Mouse (Mus musculus) forebrain, embryonic 14.5 days (tissue): ENCODE data around the gene Pax7. TPM values are rescaled to one million over a fixed set of nuclear protein-coding genes. Genes with fewer than 3 reads are reported as not detected.

Experiments
- ATAC-seq: fragments of 200-750 bp; cut with Nextera tagmentation; 2 replicates; pipeline ENCODE4 v1.8.0; 2017; ENCODE audit warnings: mild to moderate bottlenecking, moderate library complexity
- DNase-seq: peaks from one replicate; pipeline ENCODE4 v3.0.0-alpha.2; 2015; ENCODE audit warnings: low spot score
- H3K27ac ChIP-seq: fragments of 300-500 bp; sonication (generic); 2 replicates; pipeline ENCODE4 v1.5.1; 2014; ENCODE audit warnings: low read depth, mild to moderate bottlenecking, control low read depth, low read length, moderate library complexity
- H3K27me3 ChIP-seq: fragments of 300-500 bp; sonication (generic); replicated peaks from 2 replicates; pipeline ENCODE4 v1.6.1; 2014; ENCODE audit warnings: low read length, control low read depth, mixed read lengths; ENCODE audit not compliant: control insufficient read depth, insufficient read depth
- H3K36me3 ChIP-seq: fragments of 300-500 bp; sonication (generic); 2 replicates; pipeline ENCODE4 v1.6.1; 2014; ENCODE audit warnings: low read length, control low read depth; ENCODE audit not compliant: control insufficient read depth, insufficient read depth
- H3K4me1 ChIP-seq: fragments of 300-500 bp; sonication (generic); 2 replicates; pipeline ENCODE4 v1.6.1; 2014; ENCODE audit warnings: antibody characterized with exemption, low read length, control low read depth; ENCODE audit not compliant: control insufficient read depth, insufficient read depth
- H3K4me2 ChIP-seq: fragments of 300-500 bp; sonication (generic); 2 replicates; pipeline ENCODE4 v1.6.1; 2014; ENCODE audit warnings: mild to moderate bottlenecking, control low read depth, low read length
- H3K4me3 ChIP-seq: fragments of 300-500 bp; sonication (generic); 2 replicates; pipeline ENCODE4 v1.5.1; 2014; ENCODE audit warnings: low read depth, low read length, control low read depth
- H3K9ac ChIP-seq: fragments of 300-500 bp; sonication (generic); 2 replicates; pipeline ENCODE4 v1.6.1; 2014; ENCODE audit warnings: mild to moderate bottlenecking, low read length, control low read depth, moderate library complexity
- H3K9me3 ChIP-seq: fragments of 300-500 bp; sonication (generic); replicated peaks from 2 replicates; pipeline ENCODE4 v1.6.1; 2016; ENCODE audit warnings: low read length, control low read depth, mixed read lengths; ENCODE audit not compliant: control insufficient read depth
- WGBS: fragments of 180-500 bp; shearing (Covaris S2); extraction: QIAGEN DNeasy Blood & Tissue Kit; methylation state at CpG from one replicate; pipeline ENCODE4 v1.1.7; 2014; 5-methylcytosine and 5-hydroxymethylcytosine counted together
- polyA plus RNA-seq: library from polyadenylated mRNA; unstranded; fragments of >200 nt; fragmentation: Nextera tagmentation; extraction: Ambion mirVana; gene quantifications from 2 replicates; pipeline ENCODE4 v1.2.1, GENCODE M21; 2014

The Pax7 gene
- 0.05 and 0.06 TPM in 2 replicates for polyA plus RNA-seq

GRCm38 (mm10) chr4:139833036-139833634, at the start of gene Pax7:
Pax7 (minus strand) TSS chr4:139833528.
- under 1% methylated on average over 29 of the region's 41 CpGs for WGBS
- H3K4me2 ChIP-seq: peak within 1 kb of the TSS; percentile 37
- peaks cover 2% of the 10 kb centered on the region; the same call in 1 of the 2 replicates for H3K4me1 ChIP-seq
- peaks cover 97% of the 10 kb centered on the region for H3K27me3 ChIP-seq
- no peaks in the 10 kb centered on the region for H3K36me3 ChIP-seq
- H3K4me3 ChIP-seq: peak within 1 kb of the TSS; percentile 6; the same call in 1 of the 2 replicates
- no peak within 1 kb of the TSS for H3K27ac ChIP-seq
- ATAC-seq (0 out of 2 replicates have a peak, but pooled peaks have one; percentile 21), DNase-seq (no peak)
- no peak within 1 kb of the TSS for H3K9ac ChIP-seq
- H3K9me3 ChIP-seq: no peaks in the 10 kb centered on the region

DNA sequence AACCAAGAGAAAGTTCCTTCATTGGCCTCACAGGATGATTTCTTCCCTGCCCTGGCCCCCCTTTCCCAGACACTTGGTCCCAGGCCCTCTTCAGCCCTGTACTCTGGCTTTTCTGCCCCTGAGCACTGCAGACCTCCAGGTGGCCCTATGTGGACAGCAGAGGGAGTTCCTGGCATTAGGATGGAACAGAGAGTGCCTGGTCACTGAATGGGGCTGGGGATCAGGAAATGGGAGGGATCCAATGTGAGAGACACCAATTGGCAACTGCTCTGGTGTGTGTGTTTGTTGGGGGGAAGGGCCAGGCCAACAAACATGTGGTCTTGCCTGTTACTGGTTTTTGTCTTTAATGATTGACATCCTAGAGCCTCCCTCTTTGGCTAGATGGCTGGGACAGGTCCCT, 48.5 kb upstream of the Pax7 start:
- Histone ChIP-seq H3K27me3 (no peaks in the 10 kb centered on the region), H3K4me2 (no peak overlapping the region), H3K9ac (no peak overlapping the region), H3K9me3 (no peaks in the 10 kb centered on the region), H3K36me3 (no peaks in the 10 kb centered on the region), H3K4me3 (no peak overlapping the region), H3K27ac (no peak overlapping the region), H3K4me1 (no peaks in the 10 kb centered on the region)
- ATAC-seq (no peak), DNase-seq (no peak)

DNA sequence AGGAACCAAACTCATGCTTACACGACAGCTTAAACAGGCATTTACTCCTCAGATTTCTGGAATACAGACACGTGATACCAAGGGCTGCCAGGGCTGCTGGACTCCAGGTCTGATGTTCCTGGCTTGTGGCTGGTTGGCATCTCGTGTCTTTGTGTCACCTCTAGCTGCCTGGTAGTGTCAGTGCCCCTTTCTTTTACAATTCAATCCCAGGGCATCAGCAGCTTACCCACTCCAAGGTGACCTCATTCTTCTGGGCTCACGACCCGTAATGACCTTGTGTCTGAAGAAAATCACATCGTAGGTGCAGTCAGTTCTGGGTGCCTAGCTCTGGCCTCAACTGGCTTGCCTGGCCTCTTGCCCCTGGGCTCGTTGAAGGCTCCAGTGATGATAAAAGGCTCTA, 46.0 kb upstream of the Pax7 start:
- Histone ChIP-seq H3K27me3 (no peaks in the 10 kb centered on the region), H3K27ac (no peak overlapping the region), H3K9me3 (no peaks in the 10 kb centered on the region), H3K9ac (no peak overlapping the region), H3K4me2 (no peak overlapping the region), H3K4me3 (no peak overlapping the region), H3K4me1 (no peaks in the 10 kb centered on the region), H3K36me3 (no peaks in the 10 kb centered on the region)
- WGBS: 73% methylated on average over 7 of the region's 7 CpGs
- ATAC-seq (no peak), DNase-seq (no peak)

DNA sequence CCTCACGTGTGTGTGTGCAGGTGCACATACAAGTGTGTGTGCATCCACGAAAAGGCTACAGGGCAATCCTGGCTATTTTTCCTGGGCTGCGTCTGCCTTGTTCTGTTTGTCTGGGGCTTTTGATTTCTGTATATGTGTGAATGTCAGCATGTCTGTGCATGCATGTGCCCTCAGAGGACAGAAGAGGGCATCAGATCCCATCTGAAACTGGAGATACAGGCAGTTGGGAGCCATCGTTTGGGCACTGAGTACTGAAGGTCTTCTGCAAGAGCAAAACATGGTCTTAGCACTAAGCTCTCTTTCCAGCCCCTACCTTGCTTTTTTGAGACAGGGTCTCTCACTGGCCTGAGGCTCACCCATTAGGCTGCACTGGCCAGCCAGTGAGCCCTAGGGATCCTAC, 45.1 kb upstream of the Pax7 start:
- peak; percentile 66 for DNase-seq
- WGBS: 62% methylated on average over 4 of the region's 4 CpGs
- no peaks in the 10 kb centered on the region for H3K9me3 ChIP-seq
- H3K27ac ChIP-seq: no peak overlapping the region
- ATAC-seq: no peak
- H3K4me1 ChIP-seq: no peaks in the 10 kb centered on the region
- no peak overlapping the region for H3K9ac ChIP-seq
- H3K27me3 ChIP-seq: no peaks in the 10 kb centered on the region
- no peak overlapping the region for H3K4me2 ChIP-seq
- no peaks in the 10 kb centered on the region for H3K36me3 ChIP-seq
- no peak overlapping the region for H3K4me3 ChIP-seq

GRCm38 (mm10) chr4:139877269-139877668, 43.9 kb upstream of the Pax7 start:
- Histone ChIP-seq H3K4me2 (no peak overlapping the region), H3K9ac (no peak overlapping the region), H3K9me3 (no peaks in the 10 kb centered on the region), H3K4me3 (no peak overlapping the region), H3K4me1 (no peaks in the 10 kb centered on the region), H3K27me3 (no peaks in the 10 kb centered on the region), H3K27ac (no peak overlapping the region), H3K36me3 (no peaks in the 10 kb centered on the region)
- DNase-seq (peak; percentile 86), ATAC-seq (peak; percentile 75)
- WGBS: 5% methylated on average over 4 of the region's 4 CpGs

GRCm38 (mm10) chr4:139872595-139872994, 39.3 kb upstream of the Pax7 start:
- Histone ChIP-seq H3K4me3 (no peak overlapping the region), H3K9me3 (no peaks in the 10 kb centered on the region), H3K27me3 (no peaks in the 10 kb centered on the region), H3K9ac (no peak overlapping the region), H3K4me1 (no peaks in the 10 kb centered on the region), H3K4me2 (no peak overlapping the region), H3K36me3 (no peaks in the 10 kb centered on the region), H3K27ac (no peak overlapping the region)
- 7% methylated on average over 3 of the region's 3 CpGs for WGBS
- peak; percentile 88 for DNase-seq
- peak; percentile 75 for ATAC-seq

- DNase-seq: no peak
- H3K4me2 ChIP-seq: no peak overlapping the region
- no peak overlapping the region for H3K4me3 ChIP-seq
- H3K27me3 ChIP-seq: no peaks in the 10 kb centered on the region
- H3K27ac ChIP-seq: no peak overlapping the region
- H3K9me3 ChIP-seq: no peaks in the 10 kb centered on the region
- no peaks in the 10 kb centered on the region for H3K4me1 ChIP-seq
- H3K9ac ChIP-seq: no peak overlapping the region
- no peak for ATAC-seq
- H3K36me3 ChIP-seq: no peaks in the 10 kb centered on the region
- WGBS: 23% methylated on average over 12 of the region's 12 CpGs
Observed at GRCm38 (mm10) chr4:139871699-139872098, 38.4 kb upstream of the Pax7 start.

- H3K4me2 ChIP-seq: no peak overlapping the region
- no peaks in the 10 kb centered on the region for H3K4me1 ChIP-seq
- DNase-seq (no peak), ATAC-seq (no peak)
- no peak overlapping the region for H3K4me3 ChIP-seq
- WGBS: 68% methylated on average over 1 of the region's 1 CpGs
- peaks cover 3% of the 10 kb centered on the region; the same call in 1 of the 2 replicates for H3K27me3 ChIP-seq
- H3K9me3 ChIP-seq: no peaks in the 10 kb centered on the region
- H3K9ac ChIP-seq: no peak overlapping the region
- H3K27ac ChIP-seq: no peak overlapping the region
- no peaks in the 10 kb centered on the region for H3K36me3 ChIP-seq
Observed at GRCm38 (mm10) chr4:139863218-139863617, 29.9 kb upstream of the Pax7 start.

GRCm38 (mm10) chr4:139858635-139859176, 25.4 kb upstream of the Pax7 start:
- H3K9ac ChIP-seq: no peak overlapping the region
- DNase-seq: peak; percentile 91
- ATAC-seq: peak; percentile 80
- H3K4me2 ChIP-seq: no peak overlapping the region
- no peaks in the 10 kb centered on the region for H3K9me3 ChIP-seq
- no peak overlapping the region for H3K4me3 ChIP-seq
- peaks cover 24% of the 10 kb centered on the region for H3K27me3 ChIP-seq
- no peaks in the 10 kb centered on the region for H3K36me3 ChIP-seq
- 2% methylated on average over 13 of the region's 13 CpGs for WGBS
- no peak overlapping the region for H3K27ac ChIP-seq
- no peaks in the 10 kb centered on the region for H3K4me1 ChIP-seq
